Mouse (Mus musculus): ENCODE data around the gene Srxn1.

Gene Srxn1

DNA sequence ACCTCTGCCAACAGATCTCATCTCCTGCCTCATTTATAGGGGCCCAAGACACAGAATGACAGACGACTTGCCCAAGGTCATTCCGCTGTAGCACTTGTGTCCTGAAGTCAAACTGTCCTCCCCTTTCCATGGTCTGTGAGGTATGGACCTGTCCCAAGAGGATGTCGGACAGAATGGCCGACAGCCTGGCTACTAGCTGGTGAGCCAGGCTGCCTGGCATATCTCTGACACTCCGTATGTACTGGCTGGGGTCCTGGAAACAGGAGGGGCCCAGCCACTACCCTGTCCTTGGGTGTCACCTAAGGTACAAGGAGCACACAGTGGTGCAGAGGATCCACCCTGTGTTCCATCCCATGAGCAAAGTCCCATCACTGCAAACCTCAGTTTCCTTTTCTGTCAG is 14.8 kb upstream of the Srxn1 start:
- no peak for DNase-seq

DNA sequence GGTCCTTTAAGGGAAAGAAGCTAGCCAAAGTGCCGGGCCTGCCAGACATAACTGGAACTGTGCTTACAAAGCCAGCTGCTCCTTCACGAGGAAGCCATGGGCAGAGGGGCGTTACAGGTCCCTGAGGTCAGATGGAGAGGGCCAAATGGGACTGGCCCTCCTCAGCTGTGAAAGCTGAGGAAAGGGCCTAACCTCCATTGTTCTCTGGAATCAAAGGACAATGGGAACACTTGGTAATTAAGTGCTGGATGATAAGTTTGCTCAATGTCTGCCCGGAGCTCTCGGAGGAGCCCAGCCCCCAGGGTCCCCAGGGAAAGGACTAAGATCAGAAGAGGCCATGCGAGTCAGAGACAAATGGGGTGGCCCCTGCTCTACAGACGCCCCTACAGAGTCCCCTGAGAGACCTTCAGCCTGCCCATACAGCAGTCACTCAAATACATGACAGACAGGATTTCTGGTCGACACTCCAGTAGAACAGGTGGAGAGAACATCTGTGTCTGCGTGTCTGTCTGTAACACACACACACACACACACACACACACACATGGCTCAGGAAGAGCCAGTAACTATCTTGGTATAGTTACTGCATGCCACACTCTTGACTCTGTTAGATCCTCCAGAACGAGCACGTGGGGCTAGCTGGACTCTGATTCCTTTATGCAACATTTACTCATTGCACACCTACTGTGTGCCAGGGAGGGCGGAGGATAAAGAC is 13.8 kb upstream of the Srxn1 start:
- no peak for DNase-seq

DNA sequence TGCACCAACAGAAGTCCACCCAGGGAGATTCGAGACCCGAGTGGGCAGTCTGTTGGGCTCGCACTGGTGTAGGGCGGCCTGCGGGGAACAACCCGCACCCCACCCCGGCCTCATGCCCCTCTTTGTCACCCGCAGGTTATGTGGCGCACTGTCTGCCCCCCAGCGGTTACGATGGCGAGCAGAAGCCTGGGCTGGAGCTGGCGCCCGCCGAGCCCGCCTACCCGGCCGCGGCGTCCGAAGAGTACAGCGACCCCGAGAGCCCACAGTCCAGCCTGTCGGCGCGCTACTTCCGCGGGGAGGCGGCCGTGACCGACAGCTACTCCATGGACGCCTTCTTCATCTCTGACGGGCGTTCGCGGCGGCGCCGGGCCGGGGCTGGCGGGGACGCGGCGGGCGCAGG is 12.4 kb upstream of the Srxn1 start:
- DNase-seq: no peak

DNA sequence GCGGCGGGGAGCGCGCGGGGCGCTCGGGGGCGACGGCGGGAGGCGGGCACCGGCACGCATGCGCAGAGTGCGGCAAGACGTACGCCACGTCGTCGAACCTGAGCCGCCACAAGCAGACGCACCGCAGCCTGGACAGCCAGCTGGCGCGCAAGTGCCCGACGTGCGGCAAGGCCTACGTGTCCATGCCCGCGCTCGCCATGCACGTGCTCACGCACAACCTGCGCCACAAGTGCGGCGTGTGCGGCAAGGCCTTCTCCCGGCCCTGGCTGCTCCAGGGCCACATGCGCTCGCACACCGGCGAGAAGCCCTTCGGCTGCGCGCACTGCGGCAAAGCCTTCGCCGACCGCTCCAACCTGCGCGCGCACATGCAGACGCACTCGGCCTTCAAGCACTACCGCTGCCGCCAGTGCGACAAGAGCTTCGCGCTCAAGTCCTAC is 11.9 kb upstream of the Srxn1 start:
- no peak for DNase-seq

DNA sequence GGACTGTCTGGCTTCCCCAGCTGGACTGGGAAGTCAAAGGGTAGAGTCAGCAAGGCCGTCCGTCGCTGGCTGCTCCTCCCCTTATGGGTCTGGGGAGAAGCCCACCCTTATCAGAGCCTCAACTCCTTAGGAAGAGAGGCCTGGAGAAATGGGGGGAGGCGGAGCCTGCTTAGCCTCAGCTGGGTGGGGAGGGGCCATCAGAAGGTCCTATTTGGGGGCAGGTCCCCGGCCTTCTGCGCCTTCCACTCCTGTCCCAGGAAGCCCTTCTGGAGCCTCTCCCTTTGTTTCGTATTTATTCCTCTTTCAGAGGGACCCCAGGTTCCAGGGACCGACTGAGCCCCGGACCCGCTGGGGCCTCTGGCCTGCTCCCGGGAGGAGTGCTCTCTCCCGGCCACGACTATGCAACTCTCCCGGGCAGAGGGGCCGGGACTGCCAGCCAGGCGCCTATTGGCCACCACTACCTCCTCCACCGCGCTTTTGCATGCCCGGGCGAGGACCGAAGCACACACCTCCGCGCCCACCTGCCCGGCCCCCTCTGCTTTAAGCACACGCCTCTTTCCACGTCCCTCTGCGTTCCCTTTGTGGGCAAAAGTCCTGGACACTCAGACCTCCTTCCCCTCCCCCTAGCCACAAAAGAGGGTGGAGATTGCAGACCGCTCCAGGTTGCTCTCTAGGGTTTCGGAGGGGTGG is 10.3 kb upstream of the Srxn1 start:
- no peak for DNase-seq

DNA sequence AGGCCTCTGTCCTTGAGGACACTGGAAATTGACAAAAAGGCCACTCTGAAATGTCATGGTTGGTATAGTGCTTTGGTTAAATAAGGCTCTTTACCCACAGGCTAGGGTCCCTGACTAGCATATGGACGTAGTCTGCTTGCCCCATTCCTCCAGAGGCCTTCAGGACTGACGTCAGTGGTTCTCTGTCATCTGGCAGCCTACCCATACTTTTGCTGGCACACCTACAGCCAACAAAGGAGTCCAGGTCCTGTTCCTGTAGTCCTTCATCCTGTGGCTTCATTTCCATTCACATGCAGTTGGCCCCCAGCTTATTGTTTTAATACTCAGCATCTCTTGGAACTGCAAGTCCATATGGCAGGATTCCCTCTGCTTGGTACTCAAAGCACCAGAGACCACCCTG is 8.4 kb upstream of the Srxn1 start:
- no peak for DNase-seq

DNA sequence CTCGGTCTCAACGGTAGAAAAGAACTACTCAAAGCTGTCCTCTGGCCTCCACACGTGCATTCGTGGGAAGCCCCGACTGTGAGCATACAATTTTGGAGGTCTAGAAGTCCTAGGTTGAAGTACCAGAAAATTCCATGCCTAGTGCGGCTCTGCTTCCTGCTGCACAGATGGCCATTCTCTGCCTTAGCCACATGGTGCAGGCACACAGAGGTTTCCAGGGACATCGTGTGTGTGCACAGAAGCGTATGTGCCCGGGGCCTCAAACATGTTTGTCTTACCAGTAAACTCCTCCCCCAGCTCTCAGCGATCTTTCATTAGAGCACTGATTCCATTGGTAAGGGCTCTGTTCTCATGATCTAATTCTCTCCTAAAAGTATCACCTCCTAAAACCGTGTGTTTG is 7.4 kb upstream of the Srxn1 start:
- no peak for DNase-seq

DNA sequence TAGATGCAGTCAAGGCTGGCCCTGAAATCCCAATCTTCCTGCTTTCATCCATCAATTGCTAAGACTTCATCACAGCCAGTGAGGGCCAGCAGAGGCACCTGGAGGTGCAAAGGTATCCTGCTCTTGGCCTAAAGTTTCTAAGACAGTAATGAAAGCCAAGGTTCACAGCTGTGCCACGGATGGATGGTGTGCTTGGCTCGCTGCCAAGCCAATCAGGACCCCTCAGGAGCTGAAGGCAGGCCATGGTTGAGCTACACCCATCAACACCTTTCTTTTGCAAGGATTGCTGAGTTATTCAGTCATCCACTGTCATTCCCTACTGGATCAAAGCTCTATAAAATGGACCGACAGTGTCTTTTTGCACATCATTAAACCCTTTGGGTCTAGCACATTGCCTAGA is 5.8 kb upstream of the Srxn1 start:
- DNase-seq: no peak

DNA sequence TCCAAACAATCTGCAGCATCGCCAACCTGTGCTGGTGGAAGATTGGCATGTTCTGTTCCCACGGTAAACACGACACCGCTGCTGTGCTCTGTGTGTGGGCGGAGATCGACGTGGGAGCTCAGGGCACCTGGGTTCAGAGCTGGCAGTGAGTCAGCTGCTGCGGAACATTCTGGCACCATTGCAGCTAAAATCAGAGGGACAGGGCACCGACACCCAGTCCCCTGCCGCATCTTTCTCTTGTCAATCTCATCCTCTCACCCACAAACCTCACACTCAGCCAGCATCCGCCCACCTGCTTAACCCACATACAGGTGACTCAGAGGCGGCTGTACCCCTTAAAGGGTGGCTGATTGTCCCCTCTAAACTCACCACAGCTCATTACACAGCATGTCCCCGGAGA is 3.6 kb upstream of the Srxn1 start:
- peak; percentile 21 for DNase-seq

DNA sequence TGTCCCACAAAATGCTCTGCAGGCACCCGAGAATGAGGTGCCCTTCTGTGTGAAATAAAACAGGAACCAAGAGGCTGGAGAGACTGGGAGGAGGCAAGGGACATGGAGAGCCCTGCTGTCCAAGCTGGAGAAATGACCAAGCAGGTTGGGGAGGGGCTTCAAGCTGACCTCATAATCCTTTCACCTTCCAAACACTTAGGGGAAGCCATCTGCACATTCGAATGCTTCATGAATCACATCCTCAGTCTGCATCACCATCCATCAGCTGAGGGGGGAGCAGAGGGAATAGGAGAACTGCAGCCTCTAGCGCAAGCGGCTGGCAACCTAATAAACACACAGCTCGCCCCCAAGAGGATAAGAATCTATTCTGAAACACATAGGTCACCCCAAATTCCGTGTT is 2.9 kb upstream of the Srxn1 start:
- peak; percentile 22 for DNase-seq

DNA sequence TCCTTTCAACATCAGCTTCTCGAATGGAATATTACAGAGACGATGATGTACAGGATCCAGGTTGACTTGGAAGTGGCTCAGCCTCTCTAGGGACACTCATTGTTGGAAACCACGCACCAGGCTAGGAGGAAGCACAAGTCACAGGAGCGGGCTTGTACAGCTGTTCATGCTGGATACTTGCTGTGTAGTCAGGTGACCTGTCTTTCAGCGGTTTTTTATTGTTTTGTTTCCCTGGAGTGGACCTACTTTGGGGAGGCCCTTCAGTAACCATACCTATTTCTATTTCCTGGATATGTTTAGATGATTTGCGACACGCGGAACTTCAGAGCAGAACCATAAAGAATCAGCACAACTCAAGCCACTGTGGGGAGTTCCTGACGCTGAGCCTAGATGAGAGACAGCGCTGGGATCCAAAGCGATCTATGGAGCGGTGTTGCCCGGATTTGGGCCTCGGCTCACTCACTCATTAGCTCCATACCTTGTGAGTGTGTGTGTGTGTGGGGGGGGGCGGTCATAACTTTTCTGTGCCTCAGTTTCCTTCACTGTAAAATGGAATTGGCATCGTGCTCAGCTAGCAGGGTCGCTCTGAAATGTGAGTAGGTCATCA is 502 bp upstream of the Srxn1 start:
- DNase-seq: no peak

DNA sequence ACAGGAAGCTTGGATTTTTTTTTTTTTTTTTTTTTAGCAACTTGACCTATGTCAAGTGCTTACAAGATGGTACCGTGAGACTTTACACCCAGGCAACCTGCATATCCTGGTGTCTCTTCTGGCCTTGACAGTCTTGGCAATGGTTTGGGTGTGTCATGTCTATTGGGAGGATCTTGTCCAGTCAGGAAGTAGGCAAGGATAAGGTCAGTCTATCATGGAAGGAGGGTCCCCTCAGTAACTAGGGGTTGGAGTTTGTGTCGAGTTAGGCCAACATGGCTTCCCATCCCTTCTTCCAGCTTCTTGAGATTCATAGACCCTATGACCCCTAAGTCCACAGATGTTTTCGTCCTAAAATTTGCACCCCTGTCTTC is 894 bp downstream of the Srxn1 start:
- no peak for DNase-seq

DNA sequence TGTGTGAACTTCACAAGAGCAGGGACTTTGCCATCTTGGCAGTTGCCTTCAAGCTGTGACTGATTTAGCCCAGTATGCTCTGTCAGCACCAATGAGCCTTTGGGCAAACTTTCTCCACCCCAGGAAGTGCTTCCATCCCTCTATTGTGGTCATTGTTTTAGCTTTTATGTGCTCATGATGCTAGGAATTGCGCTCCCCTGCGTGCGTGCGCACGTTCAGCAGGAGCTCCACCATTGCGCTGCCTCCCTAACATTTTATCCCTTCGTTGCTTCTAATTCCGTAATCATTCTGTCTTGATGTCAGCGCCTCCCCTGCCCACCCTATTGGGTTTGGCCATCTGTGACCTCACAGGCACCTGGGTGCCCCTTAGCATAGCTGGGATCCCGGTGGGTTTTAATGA is 1.3 kb downstream of the Srxn1 start:
- DNase-seq: no peak

DNA sequence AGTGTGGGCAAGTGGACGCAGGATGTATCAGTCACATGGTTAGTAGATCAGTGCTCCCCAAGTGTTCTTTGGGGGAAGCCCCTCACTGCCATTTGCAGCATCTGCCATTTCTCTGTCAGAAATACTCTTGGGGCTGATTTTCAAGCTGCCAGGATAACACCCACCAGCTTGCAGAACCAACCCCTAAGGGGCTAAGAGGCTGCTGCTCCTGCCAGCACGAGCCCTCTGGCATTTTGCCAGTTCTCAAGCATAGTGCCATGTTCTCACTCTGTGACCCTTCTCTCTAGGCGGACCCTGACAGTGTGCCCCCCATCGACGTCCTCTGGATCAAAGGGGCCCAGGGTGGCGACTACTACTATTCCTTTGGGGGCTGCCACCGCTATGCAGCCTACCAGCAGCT is 3.4 kb downstream of the Srxn1 start:
- DNase-seq: no peak

DNA sequence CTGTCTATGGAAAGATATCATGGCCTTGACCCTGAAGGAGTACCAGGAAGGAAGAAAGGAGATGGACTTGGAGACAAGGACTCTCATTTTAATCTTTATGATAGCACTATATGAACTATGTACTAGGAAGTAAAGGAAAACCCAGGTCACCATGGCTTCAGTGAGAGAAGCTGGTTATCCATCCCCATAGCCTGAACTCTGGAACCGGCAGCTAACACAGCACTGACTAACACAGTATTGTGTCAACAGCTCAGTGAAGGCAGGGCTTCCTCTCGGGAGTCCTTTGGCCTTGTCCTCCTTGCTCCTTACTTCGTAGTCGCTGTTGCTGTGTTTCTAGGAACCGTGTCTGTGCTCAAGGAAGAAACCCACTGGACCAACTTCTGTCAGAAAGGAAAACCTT is 4.1 kb downstream of the Srxn1 start:
- no peak for DNase-seq

DNA sequence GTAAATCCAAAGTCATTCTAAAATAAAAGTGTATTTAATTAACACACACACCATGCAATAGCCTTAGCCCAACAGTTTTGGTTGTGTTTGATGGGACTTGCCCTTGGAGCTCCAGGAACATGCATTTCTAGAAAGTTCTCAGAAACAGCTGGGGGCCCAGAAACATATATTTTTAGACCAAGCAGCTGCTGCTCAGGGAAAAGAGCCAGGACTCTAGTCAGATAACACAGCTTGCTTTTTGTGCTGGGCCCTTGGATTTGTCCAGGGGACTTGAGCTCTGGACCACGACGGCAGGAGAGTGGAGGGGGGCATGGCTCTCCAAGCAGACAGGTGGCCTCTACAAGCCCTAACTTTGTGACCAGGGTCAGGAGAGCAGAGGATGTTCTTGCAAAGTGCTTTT is 6.0 kb downstream of the Srxn1 start:
- no peak for DNase-seq

DNA sequence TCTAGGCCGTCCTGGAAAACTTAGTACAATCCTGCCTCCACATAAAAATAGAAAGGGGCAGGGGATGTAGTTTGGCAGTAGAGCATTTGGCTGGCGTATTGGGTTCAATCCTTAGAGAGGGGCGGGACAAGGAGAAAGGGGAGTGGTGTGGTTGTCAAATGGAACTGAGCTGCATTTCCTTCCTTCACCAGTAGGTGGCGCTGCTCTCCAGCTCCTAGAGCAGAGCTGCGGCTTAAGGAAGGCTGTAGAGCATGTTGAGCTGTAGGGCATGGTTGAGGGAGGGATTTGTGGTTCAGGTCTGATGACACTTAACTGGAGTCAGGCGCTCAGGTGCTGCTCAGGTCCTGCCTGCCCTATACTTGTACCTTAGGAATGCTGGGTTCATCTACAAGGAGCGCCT is 6.6 kb downstream of the Srxn1 start:
- peak; percentile 90 for DNase-seq

DNA sequence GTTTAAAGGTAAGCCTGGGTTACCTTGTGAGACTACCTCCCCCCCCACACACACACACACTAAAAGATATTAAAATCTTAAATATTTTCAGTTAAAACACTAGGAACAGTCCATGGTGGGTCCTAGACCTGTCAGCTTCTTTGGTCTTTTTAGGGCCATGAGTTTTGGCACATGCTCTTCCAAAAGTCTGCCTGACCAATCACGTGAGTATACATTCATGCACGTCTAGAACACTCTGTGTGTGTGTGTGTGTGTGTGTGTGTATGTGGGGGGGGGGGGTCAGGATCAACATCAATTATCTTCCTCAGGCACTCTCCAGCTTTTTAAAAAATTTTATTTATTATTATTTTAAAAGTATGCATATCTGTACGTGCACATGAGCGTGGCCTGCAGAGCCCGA is 7.2 kb downstream of the Srxn1 start:
- DNase-seq: no peak

DNA sequence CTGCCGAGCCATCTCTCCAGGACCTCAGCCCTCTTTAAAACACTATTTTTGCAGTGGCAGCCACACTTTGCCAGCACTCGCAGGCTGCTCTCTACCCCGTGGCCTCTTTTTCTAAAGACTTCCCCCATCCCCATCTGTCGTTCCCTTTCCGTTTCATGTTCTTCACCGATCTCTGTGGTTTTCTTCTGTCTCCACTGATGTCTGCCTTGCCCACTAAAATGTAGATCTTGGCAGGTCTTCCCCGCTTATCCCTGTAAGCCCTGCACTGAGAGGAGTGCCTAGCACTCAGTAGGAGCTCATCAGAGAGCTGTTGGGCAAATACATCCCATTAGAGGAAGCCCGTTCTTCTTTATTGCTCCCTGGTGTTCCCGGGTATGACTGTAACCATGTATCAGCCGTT is 7.7 kb downstream of the Srxn1 start:
- no peak for DNase-seq

DNA sequence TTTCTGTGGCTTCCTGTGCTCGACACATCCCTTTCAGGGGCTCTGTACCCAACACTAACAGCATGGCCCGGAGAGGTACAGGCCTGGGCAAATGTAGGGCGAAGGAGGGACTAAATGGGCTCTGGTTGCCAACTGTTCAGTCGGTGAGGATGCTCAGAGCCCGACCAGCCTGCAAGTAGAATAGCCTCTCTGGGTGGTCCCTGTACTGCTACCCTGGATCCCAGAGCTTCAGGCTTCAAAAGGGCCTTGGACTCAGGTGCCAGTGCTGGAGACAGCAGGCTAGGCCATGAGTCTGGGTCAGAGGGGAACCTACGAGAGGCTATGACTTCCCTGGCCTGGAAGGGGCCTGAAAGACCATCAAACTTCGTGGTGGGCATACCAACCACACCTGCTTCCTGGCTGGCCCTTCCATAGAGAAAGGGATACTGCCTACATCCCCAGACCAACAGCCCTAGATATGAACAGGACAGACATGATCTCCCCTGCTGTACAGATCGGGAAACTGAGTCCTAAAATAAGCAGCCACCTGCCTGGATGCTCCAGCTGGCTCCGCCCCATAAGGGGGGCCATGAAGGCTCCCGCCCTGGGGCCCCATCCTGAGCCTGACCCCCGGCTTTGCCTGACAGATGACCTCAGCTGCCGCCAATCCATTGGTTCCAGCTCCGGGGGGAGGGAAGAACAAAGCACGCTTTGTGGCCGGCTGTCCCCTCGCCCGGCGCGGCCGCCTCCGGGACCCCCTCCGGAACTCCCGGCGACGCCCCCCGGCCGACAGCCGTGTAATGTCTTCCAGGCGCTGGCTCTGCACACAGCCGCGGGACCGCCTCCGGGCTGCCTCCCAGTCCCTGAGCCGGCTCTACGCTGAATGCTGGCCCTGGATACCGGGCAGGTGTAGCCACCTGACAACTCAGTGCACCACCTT is 9.0 kb downstream of the Srxn1 start:
- no peak for DNase-seq

DNA sequence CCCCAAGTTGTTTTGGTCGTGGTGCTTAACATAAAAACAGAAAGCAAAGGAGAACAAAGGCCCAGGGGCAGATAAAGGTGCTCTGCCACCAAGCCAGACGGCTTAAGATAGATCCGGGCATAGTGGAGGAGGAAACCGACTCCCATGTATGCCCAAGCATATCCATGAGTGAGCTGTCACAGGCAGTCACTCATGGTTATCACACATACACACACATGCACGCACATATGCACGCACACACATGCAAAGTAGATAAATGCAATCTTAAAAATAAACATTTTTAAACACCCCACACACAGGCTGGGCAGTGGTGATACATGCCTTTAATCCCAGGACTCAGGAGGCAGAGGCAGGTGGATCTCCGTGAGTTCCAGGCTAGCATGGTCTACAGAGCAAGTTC is 12.4 kb downstream of the Srxn1 start:
- DNase-seq: no peak

DNA sequence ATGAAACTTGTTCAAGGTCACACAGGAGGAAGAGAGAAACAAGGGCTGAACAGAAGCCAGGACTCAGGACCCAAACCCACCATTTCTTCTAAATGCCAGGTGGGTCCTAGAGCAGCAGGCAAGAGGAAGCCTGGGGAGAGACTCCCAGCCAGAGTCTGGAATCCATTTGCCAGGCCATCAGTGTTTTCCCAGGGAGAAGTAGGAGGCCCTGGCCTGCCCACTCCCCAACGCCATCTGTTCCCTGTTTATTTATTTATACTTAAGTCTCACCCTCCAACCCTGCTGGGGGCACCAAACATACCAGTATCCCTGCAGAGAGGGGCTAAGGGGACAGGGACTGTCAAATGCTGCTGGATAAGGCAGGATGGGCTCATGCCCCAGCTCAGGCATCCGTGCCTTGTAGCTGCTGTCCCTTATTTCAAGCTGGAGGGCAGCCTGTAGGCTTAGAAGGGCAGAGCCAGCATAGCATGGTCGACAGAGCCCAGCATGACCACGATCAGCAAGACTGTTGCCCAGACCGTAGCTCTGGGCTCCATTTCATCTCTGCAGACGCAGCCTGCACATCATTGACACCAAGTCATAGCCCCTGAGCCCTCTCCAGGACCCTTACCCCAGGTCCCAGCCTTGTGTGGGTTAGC is 14.0 kb downstream of the Srxn1 start:
- DNase-seq: no peak

DNA sequence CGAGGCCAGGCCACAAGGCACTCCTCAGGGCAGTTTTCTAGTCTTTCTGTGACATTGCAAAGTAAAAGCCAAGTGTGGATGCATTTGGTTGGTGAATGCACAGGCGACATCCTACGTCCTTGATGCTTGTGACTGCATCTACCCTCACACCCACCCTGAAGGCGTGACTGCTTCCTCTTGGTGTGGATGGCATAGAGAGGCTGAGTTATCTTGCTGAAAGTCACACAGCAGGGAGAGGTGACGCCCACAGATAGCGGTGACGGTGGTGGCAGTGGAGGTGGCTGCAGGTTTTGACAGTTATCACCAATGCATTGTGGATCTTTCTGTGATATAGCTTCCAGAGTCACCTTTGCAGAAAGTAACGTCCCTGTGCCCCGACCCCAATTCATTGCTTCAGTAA is 17.6 kb downstream of the Srxn1 start:
- no peak for DNase-seq

Data from cerebellum, adult 8-10 months (tissue).